Mouse (Mus musculus) stomach, postnatal 0 days (tissue): ENCODE results near the gene Slc34a3. TPM values are rescaled to one million over a fixed set of nuclear protein-coding genes. Genes with fewer than 3 reads are reported as not detected.

Experiments
- ATAC-seq: fragments of 200-750 bp; cut with Nextera tagmentation; 2 replicates; pipeline ENCODE4 v1.8.0; 2017; ENCODE audit not compliant: low FRiP score, low TSS enrichment
- DNase-seq: peaks from one replicate; pipeline ENCODE4 v3.0.0-alpha.2; 2016; ENCODE audit warnings: low spot score
- H3K27ac ChIP-seq: fragments of 300-500 bp; sonication (generic); replicated peaks from 2 replicates; pipeline ENCODE4 v1.5.1; 2014; ENCODE audit warnings: mild to moderate bottlenecking, control low read depth
- H3K27me3 ChIP-seq: fragments of 300-500 bp; sonication (generic); 2 replicates; pipeline ENCODE4 v1.6.1; 2014; ENCODE audit warnings: low read length; ENCODE audit not compliant: control insufficient read depth, insufficient read depth
- H3K36me3 ChIP-seq: fragments of 300-500 bp; sonication (generic); 2 replicates; pipeline ENCODE4 v1.6.1; 2014; ENCODE audit warnings: low read length, mixed read lengths; ENCODE audit not compliant: control insufficient read depth, insufficient read depth
- H3K4me1 ChIP-seq: fragments of 300-500 bp; sonication (generic); replicated peaks from 2 replicates; pipeline ENCODE4 v1.6.1; 2014; ENCODE audit warnings: antibody characterized with exemption; ENCODE audit not compliant: control insufficient read depth, insufficient read depth
- H3K4me2 ChIP-seq: fragments of 300-500 bp; sonication (generic); replicated peaks from 2 replicates; pipeline ENCODE4 v1.6.1; 2014; ENCODE audit warnings: low read depth, mild to moderate bottlenecking, control low read depth, moderate library complexity
- H3K4me3 ChIP-seq: fragments of 300-500 bp; sonication (generic); 2 replicates; pipeline ENCODE4 v1.5.1; 2014; ENCODE audit warnings: low read depth, low read length, control low read depth
- H3K9ac ChIP-seq: fragments of 300-500 bp; sonication (generic); 2 replicates; pipeline ENCODE4 v1.6.1; 2014; ENCODE audit warnings: mild to moderate bottlenecking, low read length, control low read depth, mixed read lengths
- H3K9me3 ChIP-seq: fragments of 300-500 bp; sonication (generic); 2 replicates; pipeline ENCODE4 v1.6.1; 2016; ENCODE audit warnings: low read length; ENCODE audit not compliant: control insufficient read depth
- CTCF ChIP-seq: IDR thresholded peaks from 2 replicates; pipeline ENCODE4 v1.5.1; 2016; ENCODE audit warnings: antibody characterized with exemption, low read depth, mild to moderate bottlenecking, moderate library complexity
- EP300 ChIP-seq: optimal IDR thresholded peaks from 2 replicates; pipeline ENCODE3; 2016; ENCODE audit warnings: antibody characterized with exemption
- WGBS: fragments of 180-500 bp; shearing (Covaris S2); extraction: QIAGEN DNeasy Blood & Tissue Kit; methylation state at CpG from one replicate; pipeline ENCODE4 v1.1.7; 2014; 5-methylcytosine and 5-hydroxymethylcytosine counted together
- polyA plus RNA-seq: library from polyadenylated mRNA; unstranded; fragments of >200 nt; fragmentation: Nextera tagmentation; extraction: Ambion mirVana; gene quantifications from 2 replicates; pipeline ENCODE4 v1.2.1, GENCODE M21; 2015

Gene Slc34a3
- polyA plus RNA-seq, 1 experiment from 2014 or later = 0.10 TPM

DNA sequence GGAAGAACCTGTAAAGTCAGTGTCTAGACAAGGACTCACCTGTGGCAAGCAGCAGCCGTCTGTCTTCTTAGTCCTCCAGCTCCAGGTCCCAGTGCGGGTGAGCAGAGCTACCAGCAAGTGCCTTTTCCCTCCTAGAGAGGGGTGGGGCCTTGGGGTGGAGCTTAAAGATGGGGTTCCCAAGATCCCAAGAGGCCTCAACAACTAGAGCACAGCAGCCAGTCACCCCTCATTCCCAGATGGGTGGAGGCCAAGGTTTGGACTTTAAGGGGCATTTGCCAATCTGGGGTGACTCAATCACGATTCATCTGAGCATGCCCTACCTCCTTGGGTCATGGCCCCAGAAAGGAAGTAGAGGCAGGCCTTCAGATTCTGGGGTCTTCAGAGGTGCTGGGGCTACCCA, 5.6 kb upstream of the Slc34a3 start:
- H3K36me3 ChIP-seq = no peaks in the 10 kb centered on the region
- H3K4me2 ChIP-seq = peak overlapping the region; percentile 29; the same call in 1 of the 2 replicates
- H3K9me3 ChIP-seq = no peaks in the 10 kb centered on the region
- no peak for TF ChIP-seq CTCF
- TF ChIP-seq EP300 = no peak
- DNase-seq = peak; percentile 38
- WGBS = 72% methylated on average over 3 of the region's 3 CpGs
- no peak overlapping the region for H3K4me3 ChIP-seq
- H3K4me1 ChIP-seq = peaks cover 7% of the 10 kb centered on the region; the same call in 1 of the 2 replicates
- H3K9ac ChIP-seq = no peak overlapping the region
- H3K27me3 ChIP-seq = no peaks in the 10 kb centered on the region
- H3K27ac ChIP-seq = peak overlapping the region; percentile 91
- ATAC-seq = no peak

DNA sequence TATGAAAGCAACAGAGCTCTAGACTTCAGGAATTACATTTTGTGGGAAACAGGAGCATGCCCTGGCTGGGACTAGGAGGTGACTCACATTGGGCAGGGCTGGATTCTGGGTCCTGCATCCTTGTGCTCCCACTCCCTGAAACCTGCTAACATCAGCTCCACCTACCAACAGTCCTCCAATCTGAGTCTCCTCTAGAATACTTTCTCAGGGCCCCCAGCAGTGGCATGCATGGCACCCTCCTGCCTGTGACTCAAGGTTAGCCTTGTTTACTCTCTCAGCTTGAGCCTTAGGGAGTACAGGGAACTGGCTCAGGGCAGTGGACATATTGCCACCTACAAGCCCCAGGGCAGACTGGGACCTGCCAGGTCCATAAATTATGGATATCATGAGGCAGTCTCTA, 3.9 kb upstream of the Slc34a3 start:
- DNase-seq (peak; percentile 66), ATAC-seq (peak; percentile 69)
- no peak overlapping the region for H3K9ac ChIP-seq
- H3K9me3 ChIP-seq = no peaks in the 10 kb centered on the region
- H3K4me3 ChIP-seq = no peak overlapping the region
- H3K4me1 ChIP-seq = peaks cover 7% of the 10 kb centered on the region; the same call in 1 of the 2 replicates
- H3K4me2 ChIP-seq = peak overlapping the region; percentile 11; the same call in 1 of the 2 replicates
- H3K27ac ChIP-seq = peak overlapping the region; percentile 91
- H3K36me3 ChIP-seq = no peaks in the 10 kb centered on the region
- TF ChIP-seq CTCF = no peak
- no peak for TF ChIP-seq EP300
- H3K27me3 ChIP-seq = no peaks in the 10 kb centered on the region

- TF ChIP-seq CTCF (no peak), EP300 (no peak)
These were observed 3.4 kb upstream of the Slc34a3 start for GRCm38 (mm10) chr2:25237522-25237921.

GRCm38 (mm10) chr2:25236614-25237013, 2.5 kb upstream of the Slc34a3 start, which contains the start of gene Rnf224:
Gene Rnf224 (minus strand): TSS chr2:25236787.
- Histone ChIP-seq H3K4me1 (peaks cover 4% of the 10 kb centered on the region; the same call in 1 of the 2 replicates), H3K9me3 (no peaks in the 10 kb centered on the region), H3K4me3 (no peak within 1 kb of the TSS), H3K4me2 (0 out of 2 replicates have a peak within 1 kb of the TSS, but pooled peaks have one; percentile 17), H3K27me3 (no peaks in the 10 kb centered on the region), H3K27ac (peak within 1 kb of the TSS; percentile 91), H3K36me3 (no peaks in the 10 kb centered on the region), H3K9ac (0 out of 2 replicates have a peak within 1 kb of the TSS, but pooled peaks have one; percentile 27)
- TF ChIP-seq CTCF (no peak), EP300 (no peak)
- 33% methylated on average over 8 of the region's 8 CpGs for WGBS
- DNase-seq (no peak), ATAC-seq (no peak)

More at GRCm38 (mm10) chr2:25237522-25237921, 3.4 kb upstream of the Slc34a3 start:
- peak overlapping the region; percentile 91 for H3K27ac ChIP-seq
- peak; percentile 45 for ATAC-seq
- 0 out of 2 replicates have a peak overlapping the region, but pooled peaks have one; percentile 17 for H3K4me2 ChIP-seq
- no peaks in the 10 kb centered on the region for H3K36me3 ChIP-seq
- no peaks in the 10 kb centered on the region for H3K27me3 ChIP-seq
- no peaks in the 10 kb centered on the region for H3K9me3 ChIP-seq
- H3K4me3 ChIP-seq = no peak overlapping the region
- H3K4me1 ChIP-seq = peaks cover 5% of the 10 kb centered on the region; the same call in 1 of the 2 replicates
- 0 out of 2 replicates have a peak overlapping the region, but pooled peaks have one; percentile 27 for H3K9ac ChIP-seq
- DNase-seq = peak; percentile 84
- WGBS = 46% methylated on average over 4 of the region's 4 CpGs

DNA sequence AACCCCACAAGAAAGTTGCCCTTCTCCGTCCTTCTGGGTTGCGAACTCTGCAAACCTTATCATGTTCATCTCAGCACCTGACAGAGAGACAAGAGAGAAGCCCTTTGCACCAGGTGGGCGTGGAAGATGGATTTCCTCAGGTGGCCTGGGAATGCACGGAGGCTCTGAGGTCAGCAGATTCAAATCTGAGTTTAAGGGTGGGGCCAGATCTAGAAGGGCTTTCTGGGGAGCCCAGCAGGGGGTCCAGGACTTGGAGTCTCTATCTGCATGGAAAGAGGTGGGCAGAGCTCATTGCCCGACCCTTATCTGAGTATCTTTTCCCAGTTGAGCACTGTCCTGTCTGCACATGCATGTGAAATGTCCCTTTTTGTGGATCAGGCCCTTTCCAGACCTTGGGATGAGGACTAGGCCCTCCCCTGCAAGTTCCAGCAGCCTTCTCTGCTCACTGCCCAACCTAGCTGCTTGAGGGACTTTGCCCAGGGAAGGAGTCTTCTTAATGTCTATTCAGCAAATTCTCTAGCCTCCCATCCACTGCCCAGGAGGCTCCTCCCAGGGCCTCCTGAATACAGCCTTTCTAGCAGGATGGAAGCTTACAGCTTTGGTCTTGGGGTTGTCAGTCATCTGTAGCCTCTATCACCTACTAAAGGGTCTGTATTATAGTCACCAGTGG, 522 bp upstream of the Slc34a3 start:
- 52% methylated on average over 5 of the region's 5 CpGs for WGBS

DNA sequence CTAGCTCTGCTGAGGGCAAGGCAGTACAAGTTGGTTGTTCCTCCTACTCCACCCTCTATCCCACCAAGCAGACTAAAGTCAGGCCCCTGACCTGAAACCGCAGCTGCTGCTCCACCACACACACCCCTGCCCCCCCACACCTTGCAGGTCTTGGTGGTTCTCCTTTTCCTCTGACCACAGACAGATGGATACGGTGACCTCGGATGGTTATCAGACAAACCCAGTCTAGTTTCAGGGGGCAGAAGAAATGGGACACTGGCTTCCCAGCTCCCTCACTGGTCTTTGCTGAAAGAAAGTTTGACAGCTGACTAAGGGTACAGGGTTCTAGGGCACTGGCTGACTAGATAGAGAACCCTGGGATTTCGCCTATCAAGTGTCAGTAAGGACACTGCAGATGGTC, 743 bp downstream of the Slc34a3 start:
- Histone ChIP-seq H3K27me3 (no peaks in the 10 kb centered on the region), H3K4me2 (no peak overlapping the region), H3K36me3 (no peaks in the 10 kb centered on the region), H3K9ac (no peak overlapping the region), H3K4me3 (no peak overlapping the region), H3K4me1 (no peaks in the 10 kb centered on the region), H3K27ac (no peak overlapping the region), H3K9me3 (no peaks in the 10 kb centered on the region)
- TF ChIP-seq EP300 (no peak), CTCF (no peak)
- WGBS = 75% methylated on average over 4 of the region's 4 CpGs
- DNase-seq = no peak
- ATAC-seq = no peak

More for the DNA sequence above, 522 bp upstream of the Slc34a3 start:
- H3K36me3 ChIP-seq = no peaks in the 10 kb centered on the region
- TF ChIP-seq EP300 = no peak
- no peak for TF ChIP-seq CTCF
- H3K4me1 ChIP-seq = no peaks in the 10 kb centered on the region
- DNase-seq = no peak
- H3K4me3 ChIP-seq = no peak overlapping the region
- H3K27ac ChIP-seq = no peak overlapping the region
- no peaks in the 10 kb centered on the region for H3K27me3 ChIP-seq
- 0 out of 2 replicates have a peak overlapping the region, but pooled peaks have one; percentile 4 for H3K9ac ChIP-seq
- H3K9me3 ChIP-seq = no peaks in the 10 kb centered on the region
- H3K4me2 ChIP-seq = no peak overlapping the region
- ATAC-seq = no peak
